Mouse (Mus musculus): ENCODE measurements around the gene Slc37a1.

DNA sequence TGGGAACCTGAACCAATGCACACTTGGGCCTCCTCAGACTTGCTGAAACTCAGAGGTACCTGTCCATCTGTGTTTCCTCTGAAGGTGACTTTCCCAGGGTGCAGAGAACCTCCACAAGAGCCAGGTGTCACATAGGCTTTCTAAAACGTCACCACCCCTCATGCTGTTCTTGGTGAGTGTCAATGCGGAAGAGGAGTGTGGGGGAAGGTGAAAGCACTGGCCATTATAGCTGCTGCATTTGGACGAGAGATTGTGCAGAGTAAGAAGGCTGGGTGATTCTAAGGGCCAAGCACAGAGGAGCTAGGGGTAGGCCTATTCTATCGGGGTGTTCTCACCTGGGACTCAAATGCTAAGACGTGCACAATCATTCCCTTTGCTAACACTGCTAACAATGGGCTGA, 32.6 kb upstream of the Slc37a1 start:
- TF ChIP-seq CTCF (IDR thresholded peaks at IDR 0.05; ENCODE audit: low read depth) = no peak
- no peak for TF ChIP-seq EP300 (optimal IDR thresholded peaks at IDR 0.05)

Data from stomach, postnatal 0 days (tissue).